Mouse (Mus musculus): ENCODE measurements around the gene Gm11146. TPM values are rescaled to one million over a fixed set of nuclear protein-coding genes. Genes with fewer than 3 reads are reported as not detected.

Gene Gm11146
- polyA plus RNA-seq, 1 experiment: not detected

- Histone ChIP-seq H3K4me3 (ENCODE audit: insufficient read depth, low read length) (peak overlapping the region; percentile 9; the same call in 1 of the 2 replicates), H3K4me1 (ENCODE audit: control insufficient read depth, insufficient read depth, low read length) (no peaks in the 10 kb centered on the region), H3K27ac (ENCODE audit: insufficient read depth, low read length) (no peak overlapping the region)
- TF ChIP-seq CTCF (IDR thresholded peaks at IDR 0.05; ENCODE audit: extremely low read depth, insufficient read depth, low read length) (no peak), POLR2A (IDR thresholded peaks at IDR 0.05; ENCODE audit: extremely low read depth, insufficient read depth, low read length) (no peak)
These were observed 32.4 kb downstream of the Gm11146 start for GRCm38 (mm10) chr16:77569457-77569856.

GRCm38 (mm10) chr16:77568384-77568783, 33.5 kb downstream of the Gm11146 start:
- H3K4me1 ChIP-seq (ENCODE audit: control insufficient read depth, insufficient read depth, low read length): no peaks in the 10 kb centered on the region
- H3K4me3 ChIP-seq (ENCODE audit: insufficient read depth, low read length): no peak overlapping the region
- no peak overlapping the region for H3K27ac ChIP-seq (ENCODE audit: insufficient read depth, low read length)
- TF ChIP-seq CTCF (IDR thresholded peaks at IDR 0.05; ENCODE audit: extremely low read depth, insufficient read depth, low read length): no peak
- no peak for TF ChIP-seq POLR2A (IDR thresholded peaks at IDR 0.05; ENCODE audit: extremely low read depth, insufficient read depth, low read length)

GRCm38 (mm10) chr16:77562852-77563251, 39.0 kb downstream of the Gm11146 start:
- H3K4me1 ChIP-seq (ENCODE audit: control insufficient read depth, insufficient read depth, low read length): no peaks in the 10 kb centered on the region
- H3K4me3 ChIP-seq (ENCODE audit: insufficient read depth, low read length): no peak overlapping the region
- no peak overlapping the region for H3K27ac ChIP-seq (ENCODE audit: insufficient read depth, low read length)
- no peak for TF ChIP-seq POLR2A (IDR thresholded peaks at IDR 0.05; ENCODE audit: extremely low read depth, insufficient read depth, low read length)
- TF ChIP-seq CTCF (IDR thresholded peaks at IDR 0.05; ENCODE audit: extremely low read depth, insufficient read depth, low read length): no peak

GRCm38 (mm10) chr16:77556446-77557105, 45.3 kb downstream of the Gm11146 start:
- Histone ChIP-seq H3K4me3 (ENCODE audit: insufficient read depth, low read length) (no peak overlapping the region), H3K27ac (ENCODE audit: insufficient read depth, low read length) (no peak overlapping the region), H3K4me1 (ENCODE audit: control insufficient read depth, insufficient read depth, low read length) (no peaks in the 10 kb centered on the region; the same call in 1 of the 2 replicates)
- TF ChIP-seq CTCF (IDR thresholded peaks at IDR 0.05; ENCODE audit: extremely low read depth, insufficient read depth, low read length): no peak
- TF ChIP-seq POLR2A (IDR thresholded peaks at IDR 0.05; ENCODE audit: extremely low read depth, insufficient read depth, low read length): no peak

- H3K27ac ChIP-seq (ENCODE audit: insufficient read depth, low read length): no peak overlapping the region
- no peak overlapping the region for H3K4me3 ChIP-seq (ENCODE audit: insufficient read depth, low read length)
- no peak for TF ChIP-seq POLR2A (IDR thresholded peaks at IDR 0.05; ENCODE audit: extremely low read depth, insufficient read depth, low read length)
- no peak for TF ChIP-seq CTCF (IDR thresholded peaks at IDR 0.05; ENCODE audit: extremely low read depth, insufficient read depth, low read length)
- H3K4me1 ChIP-seq (ENCODE audit: control insufficient read depth, insufficient read depth, low read length): no peaks in the 10 kb centered on the region
These were observed 50.8 kb downstream of the Gm11146 start for GRCm38 (mm10) chr16:77551051-77551450.

All from cortical plate, adult 2 months (tissue).